Mouse (Mus musculus) heart, embryonic 13.5 days (tissue): ENCODE measurements around the gene Armh3. TPM values are rescaled to one million over a fixed set of nuclear protein-coding genes. Genes with fewer than 3 reads are reported as not detected.

Experiments
- ATAC-seq: fragments of 200-750 bp; cut with Nextera tagmentation; 2 replicates; pipeline ENCODE4 v1.8.0; 2017; ENCODE audit warnings: moderate TSS enrichment; ENCODE audit not compliant: insufficient number of reproducible peaks, low FRiP score, low TSS enrichment; ENCODE audit errors: extremely low read depth
- H3K27ac ChIP-seq: fragments of 300-500 bp; sonication (generic); replicated peaks from 2 replicates; pipeline ENCODE4 v1.5.1; 2015; ENCODE audit warnings: moderate library complexity, mild to moderate bottlenecking, inconsistent platforms
- H3K27me3 ChIP-seq: fragments of 300-500 bp; sonication (generic); replicated peaks from 2 replicates; pipeline ENCODE4 v1.6.1; 2015; ENCODE audit warnings: mild to moderate bottlenecking, inconsistent platforms
- H3K36me3 ChIP-seq: fragments of 300-500 bp; sonication (generic); 2 replicates; pipeline ENCODE4 v1.6.1; 2015; ENCODE audit warnings: mild to moderate bottlenecking, inconsistent platforms
- H3K4me1 ChIP-seq: fragments of 300-500 bp; sonication (generic); 2 replicates; pipeline ENCODE4 v1.6.1; 2015; ENCODE audit warnings: inconsistent platforms
- H3K4me2 ChIP-seq: fragments of 300-500 bp; sonication (generic); 2 replicates; pipeline ENCODE4 v1.6.1; 2015; ENCODE audit warnings: inconsistent platforms, mild to moderate bottlenecking, moderate library complexity
- H3K4me3 ChIP-seq: fragments of 300-500 bp; sonication (generic); 2 replicates; pipeline ENCODE4 v1.5.1; 2015; ENCODE audit warnings: moderate library complexity, mild to moderate bottlenecking, inconsistent platforms
- H3K9ac ChIP-seq: fragments of 300-500 bp; sonication (generic); 2 replicates; pipeline ENCODE4 v1.6.1; 2015; ENCODE audit warnings: inconsistent platforms, mild to moderate bottlenecking, moderate library complexity
- H3K9me3 ChIP-seq: fragments of 300-500 bp; sonication (generic); 2 replicates; pipeline ENCODE4 v1.6.1; 2016; ENCODE audit warnings: inconsistent platforms
- WGBS: fragments of 180-500 bp; shearing (Covaris S2); methylation state at CpG from one replicate; pipeline ENCODE4 v1.1.7; 2015; ENCODE audit warnings: mixed read lengths; 5-methylcytosine and 5-hydroxymethylcytosine counted together
- polyA plus RNA-seq: library from polyadenylated mRNA; unstranded; fragments of >200 nt; fragmentation: Nextera tagmentation; extraction: Ambion mirVana; gene quantifications from 2 replicates; pipeline ENCODE4 v1.2.1, GENCODE M21; 2015

Armh3 gene
- polyA plus RNA-seq, 1 experiment from 2014 or later = 13.0 TPM

DNA sequence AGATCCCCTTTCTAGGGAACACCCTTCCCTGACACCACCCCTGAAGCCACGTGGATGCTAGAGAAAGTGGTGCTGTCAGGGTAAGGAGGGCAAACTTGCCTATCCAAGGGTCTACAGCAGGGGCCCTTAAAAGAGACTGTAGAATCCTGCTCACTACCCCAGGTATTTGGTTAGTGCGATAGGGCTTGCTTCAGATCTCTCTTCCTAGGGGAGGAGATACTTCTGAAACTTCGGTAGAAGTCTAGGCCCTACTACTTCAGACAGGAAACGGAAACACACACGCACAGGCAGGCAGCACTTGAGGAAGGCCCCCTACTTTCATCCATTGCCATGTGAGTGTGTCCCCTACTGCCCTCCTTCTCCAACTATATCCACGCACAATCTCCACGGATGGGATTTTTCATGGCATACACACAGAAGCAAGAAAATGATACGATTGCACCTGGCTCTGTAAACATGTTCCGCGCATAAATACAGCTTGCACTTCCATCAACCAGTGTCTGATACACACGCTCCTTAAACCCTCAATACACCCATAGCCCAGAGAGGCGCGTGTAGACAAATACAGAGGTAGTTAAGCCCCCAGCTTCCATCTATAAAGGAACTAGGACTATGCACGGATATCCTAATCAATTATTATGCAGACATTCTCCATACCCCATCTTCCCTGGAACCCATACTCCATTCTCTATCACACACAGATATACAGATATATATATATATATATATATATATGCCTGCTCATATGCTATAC is 42.0 kb upstream of the Armh3 start:
- Histone ChIP-seq H3K27me3 (no peaks in the 10 kb centered on the region), H3K4me1 (peaks cover 76% of the 10 kb centered on the region), H3K36me3 (peaks cover 15% of the 10 kb centered on the region), H3K27ac (peak overlapping the region; percentile 99), H3K4me3 (peak overlapping the region; percentile 91), H3K9me3 (no peaks in the 10 kb centered on the region), H3K4me2 (peak overlapping the region; percentile 90), H3K9ac (peak overlapping the region; percentile 96)
- ATAC-seq = no peak
- 40% methylated on average over 14 of the region's 14 CpGs for WGBS

DNA sequence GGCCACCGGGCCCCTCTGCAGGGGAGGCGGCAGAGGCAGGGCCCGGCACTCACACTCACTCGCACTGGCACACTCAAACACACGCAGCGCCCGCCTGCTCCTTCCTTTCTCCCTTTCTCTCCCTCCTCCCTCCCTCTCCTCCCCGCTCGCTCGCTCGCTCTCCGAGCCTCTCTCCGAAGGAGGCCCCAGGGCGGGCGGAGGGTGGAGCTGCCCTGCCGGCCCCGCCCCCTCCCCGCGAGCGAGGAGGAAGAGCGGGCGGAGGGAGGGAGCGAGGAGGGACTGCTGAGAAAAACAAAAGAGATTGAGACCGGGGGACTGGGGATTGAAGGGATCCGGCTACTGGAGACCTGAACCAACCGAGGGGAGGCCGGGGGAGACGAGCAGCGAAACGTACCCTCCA is 41.2 kb upstream of the Armh3 start:
- Histone ChIP-seq H3K9ac (peak overlapping the region; percentile 96), H3K9me3 (no peaks in the 10 kb centered on the region), H3K4me3 (peak overlapping the region; percentile 91), H3K36me3 (peaks cover 23% of the 10 kb centered on the region), H3K27me3 (no peaks in the 10 kb centered on the region), H3K4me2 (peak overlapping the region; percentile 90), H3K4me1 (peaks cover 76% of the 10 kb centered on the region), H3K27ac (peak overlapping the region; percentile 99)
- peak; percentile 80 for ATAC-seq
- WGBS = 5% methylated on average over 12 of the region's 30 CpGs

DNA sequence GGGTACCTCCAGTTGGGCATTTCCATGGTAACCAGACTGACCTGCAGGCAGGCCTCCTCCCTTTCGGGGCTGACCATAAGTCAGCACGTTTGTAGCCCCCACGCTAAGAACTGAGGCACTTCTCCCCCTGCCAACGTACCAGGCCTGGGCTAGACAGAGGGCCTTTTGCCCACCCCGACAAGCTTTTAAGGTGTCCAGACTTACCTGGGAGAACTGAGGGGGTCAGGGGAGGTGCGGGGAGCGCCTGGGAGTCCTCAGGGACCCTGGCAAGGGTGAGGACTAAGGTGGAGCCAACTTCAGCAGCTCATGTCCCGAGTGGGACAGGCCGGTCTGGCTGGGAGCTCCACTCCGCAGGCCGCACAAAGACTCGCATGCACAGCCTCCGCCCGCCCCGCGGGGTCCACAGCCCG is 40.6 kb upstream of the Armh3 start:
- WGBS = under 1% methylated on average over 17 of the region's 17 CpGs
- H3K4me2 ChIP-seq = peak overlapping the region; percentile 90
- ATAC-seq = peak; percentile 6; the same call in 1 of the 2 replicates
- H3K4me3 ChIP-seq = peak overlapping the region; percentile 91
- peaks cover 29% of the 10 kb centered on the region for H3K36me3 ChIP-seq
- no peaks in the 10 kb centered on the region for H3K27me3 ChIP-seq
- H3K9ac ChIP-seq = peak overlapping the region; percentile 96
- no peaks in the 10 kb centered on the region for H3K9me3 ChIP-seq
- peak overlapping the region; percentile 99 for H3K27ac ChIP-seq
- H3K4me1 ChIP-seq = peaks cover 71% of the 10 kb centered on the region

GRCm38 (mm10) chr19:46037925-46038850 is 39.9 kb upstream of the Armh3 start:
- ATAC-seq = no peak
- Histone ChIP-seq H3K9me3 (no peaks in the 10 kb centered on the region), H3K4me2 (peak overlapping the region; percentile 90), H3K4me1 (peaks cover 65% of the 10 kb centered on the region), H3K27me3 (no peaks in the 10 kb centered on the region), H3K4me3 (peak overlapping the region; percentile 91), H3K9ac (peak overlapping the region; percentile 96), H3K27ac (peak overlapping the region; percentile 99), H3K36me3 (peaks cover 36% of the 10 kb centered on the region)
- 13% methylated on average over 13 of the region's 13 CpGs for WGBS

- H3K9me3 ChIP-seq = no peaks in the 10 kb centered on the region
- peak overlapping the region; percentile 91 for H3K4me3 ChIP-seq
- 12% methylated on average over 6 of the region's 6 CpGs for WGBS
- peaks cover 44% of the 10 kb centered on the region for H3K36me3 ChIP-seq
- peak overlapping the region; percentile 96 for H3K9ac ChIP-seq
- peak overlapping the region; percentile 99 for H3K27ac ChIP-seq
- ATAC-seq = no peak
- peak overlapping the region; percentile 90 for H3K4me2 ChIP-seq
- H3K27me3 ChIP-seq = no peaks in the 10 kb centered on the region
- H3K4me1 ChIP-seq = peaks cover 57% of the 10 kb centered on the region
Measured at GRCm38 (mm10) chr19:46037243-46037924, 39.1 kb upstream of the Armh3 start.

DNA sequence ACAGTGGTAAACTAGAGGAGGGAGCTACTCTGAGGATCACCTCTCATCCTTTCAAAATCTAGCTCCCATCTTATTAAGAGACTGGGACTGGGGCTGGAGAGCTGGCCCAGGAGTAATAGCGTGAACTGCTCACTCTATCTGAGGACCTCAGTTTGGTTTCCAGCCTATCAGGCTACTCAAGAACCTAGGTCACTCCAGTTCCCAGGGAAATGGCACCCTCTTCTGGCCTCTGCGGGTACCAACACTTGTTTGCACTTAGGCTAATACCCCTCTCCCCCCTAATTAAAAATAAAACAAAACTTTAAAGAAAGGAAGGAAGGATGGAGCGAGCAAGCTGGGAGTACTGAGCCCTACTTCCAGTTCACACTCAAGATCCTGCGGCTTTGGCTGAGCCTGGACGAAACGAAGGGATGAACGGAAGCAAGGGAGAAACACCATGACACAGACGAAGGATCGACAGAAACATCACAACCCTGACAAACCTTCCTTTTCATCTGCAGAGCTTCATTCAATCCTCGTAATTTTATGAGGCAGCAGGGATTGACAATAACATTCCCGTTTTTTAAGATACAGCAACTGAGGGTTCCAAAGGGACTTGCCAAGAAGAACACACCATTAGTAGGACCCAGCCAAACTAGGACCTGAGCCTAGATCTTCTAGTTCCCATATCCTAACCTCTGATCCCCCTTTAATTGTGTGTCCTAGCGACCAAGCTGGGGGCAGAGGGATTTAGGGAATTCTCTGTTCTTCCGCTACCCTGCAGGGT is 38.4 kb upstream of the Armh3 start:
- Histone ChIP-seq H3K4me2 (peak overlapping the region; percentile 90), H3K36me3 (peaks cover 51% of the 10 kb centered on the region), H3K9me3 (no peaks in the 10 kb centered on the region), H3K27me3 (no peaks in the 10 kb centered on the region), H3K9ac (peak overlapping the region; percentile 96), H3K27ac (peak overlapping the region; percentile 99), H3K4me1 (peaks cover 49% of the 10 kb centered on the region), H3K4me3 (peak overlapping the region; percentile 91)
- ATAC-seq = no peak
- 66% methylated on average over 13 of the region's 13 CpGs for WGBS

GRCm38 (mm10) chr19:46035971-46036370 is 37.7 kb upstream of the Armh3 start:
- WGBS = 88% methylated on average over 13 of the region's 13 CpGs
- Histone ChIP-seq H3K9me3 (no peaks in the 10 kb centered on the region), H3K36me3 (peaks cover 57% of the 10 kb centered on the region), H3K4me1 (peaks cover 43% of the 10 kb centered on the region), H3K4me3 (0 out of 2 replicates have a peak overlapping the region, but pooled peaks have one; percentile 91), H3K4me2 (peak overlapping the region; percentile 90), H3K9ac (no peak overlapping the region), H3K27me3 (no peaks in the 10 kb centered on the region), H3K27ac (no peak overlapping the region)
- ATAC-seq = no peak

- H3K36me3 ChIP-seq = peaks cover 68% of the 10 kb centered on the region
- H3K4me1 ChIP-seq = peaks cover 30% of the 10 kb centered on the region
Measured at GRCm38 (mm10) chr19:46033911-46034310, 35.6 kb upstream of the Armh3 start.

DNA sequence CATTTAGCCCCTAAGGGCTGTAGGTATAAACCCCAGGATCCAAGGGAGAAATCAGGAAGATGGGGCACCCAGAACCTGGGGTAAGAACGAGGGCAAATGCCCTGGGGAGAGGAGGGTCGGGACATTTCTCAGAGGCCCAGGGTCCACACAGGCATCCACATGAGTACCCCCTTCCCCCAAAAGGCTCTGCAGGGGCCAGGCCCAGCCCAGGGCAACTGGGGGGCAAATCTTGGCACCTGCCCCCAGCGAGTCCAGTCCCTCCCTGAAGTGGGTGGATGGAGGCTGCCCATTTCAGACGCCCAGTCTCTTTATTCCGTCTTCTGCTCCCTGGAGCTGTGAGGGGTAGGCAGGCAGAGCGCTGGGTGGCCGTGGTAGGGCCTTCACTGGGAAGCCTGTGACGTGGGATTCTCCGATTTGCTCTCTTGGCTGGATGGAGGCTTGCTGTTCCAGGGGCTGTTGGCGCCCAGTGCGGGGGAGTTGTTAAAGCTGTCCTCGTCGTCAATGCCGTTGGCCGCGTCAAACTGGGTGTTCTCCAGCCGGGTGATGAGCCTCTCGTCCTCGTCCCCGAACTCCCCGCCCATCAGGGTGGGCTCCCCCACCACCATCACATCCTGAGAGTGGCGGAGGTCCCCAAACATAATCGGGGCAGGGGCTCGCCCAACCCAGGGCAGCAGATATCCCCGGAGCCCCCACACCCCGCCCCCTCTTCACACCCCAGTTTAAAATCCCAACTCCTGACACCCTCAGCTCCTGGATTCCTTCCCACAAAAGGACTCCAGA is 34.6 kb upstream of the Armh3 start:
- Histone ChIP-seq H3K9me3 (peaks cover 5% of the 10 kb centered on the region; the same call in 1 of the 2 replicates), H3K4me2 (no peak overlapping the region), H3K27me3 (no peaks in the 10 kb centered on the region), H3K9ac (no peak overlapping the region), H3K4me1 (peaks cover 21% of the 10 kb centered on the region), H3K4me3 (no peak overlapping the region), H3K27ac (no peak overlapping the region), H3K36me3 (peaks cover 68% of the 10 kb centered on the region)
- no peak for ATAC-seq
- WGBS = 85% methylated on average over 26 of the region's 26 CpGs

More at GRCm38 (mm10) chr19:46033911-46034310, 35.6 kb upstream of the Armh3 start:
- Histone ChIP-seq H3K9ac (no peak overlapping the region), H3K9me3 (peaks cover 5% of the 10 kb centered on the region; the same call in 1 of the 2 replicates), H3K4me3 (no peak overlapping the region), H3K27me3 (no peaks in the 10 kb centered on the region), H3K27ac (no peak overlapping the region), H3K4me2 (no peak overlapping the region)
- 93% methylated on average over 11 of the region's 11 CpGs for WGBS
- no peak for ATAC-seq
